Mouse (Mus musculus) ES-E14 (cell line): ENCODE measurements around the gene Cby3. TPM values are rescaled to one million over a fixed set of nuclear protein-coding genes. Genes with fewer than 3 reads are reported as not detected.

ENCODE experiments used
- DNase-seq: peaks from one replicate; pipeline ENCODE4 v3.0.0-alpha.2; 2013; ENCODE audit warnings: low read depth, low spot score
- H3K27ac ChIP-seq: 2 replicates; pipeline ENCODE4 v1.5.1; 2012; ENCODE audit warnings: low read depth, mild to moderate bottlenecking, low read length, moderate library complexity, mixed read lengths; ENCODE audit not compliant: poor library complexity, insufficient read depth, severe bottlenecking
- H3K36me3 ChIP-seq: 2 replicates; pipeline ENCODE4 v1.6.1; 2012; ENCODE audit warnings: mild to moderate bottlenecking, low read length, moderate library complexity, mixed read lengths; ENCODE audit not compliant: control insufficient read depth, poor library complexity, insufficient read depth, severe bottlenecking
- H3K4me1 ChIP-seq, 2 experiments: fragments of 150-350 bp in 1 of 2; sonication (generic) in 1 of 2; 2 replicates each; pipeline ENCODE4 v1.6.1; 2012; ENCODE audit warnings: low read length in 2 of 2, mild to moderate bottlenecking in 1 of 2, mixed read lengths in 1 of 2; ENCODE audit not compliant: control insufficient read depth in 2 of 2, insufficient read depth in 2 of 2, poor library complexity in 1 of 2
- H3K4me3 ChIP-seq, 2 experiments: fragments of 150-350 bp in 1 of 2; sonication (generic) in 1 of 2; 2 replicates each; pipeline ENCODE4 v1.5.1; 2012; ENCODE audit warnings: low read length in 2 of 2, low read depth in 1 of 2, mild to moderate bottlenecking in 1 of 2, mixed read lengths in 1 of 2; ENCODE audit not compliant: insufficient read depth in 1 of 2, poor library complexity in 1 of 2, severe bottlenecking in 1 of 2
- H3K9ac ChIP-seq: 2 replicates; pipeline ENCODE4 v1.6.1; 2012; ENCODE audit warnings: low read depth, mild to moderate bottlenecking, low read length, mixed read lengths; ENCODE audit not compliant: poor library complexity, insufficient read depth, severe bottlenecking
- H3K9me3 ChIP-seq: fragments of 150-350 bp; sonication (generic); 2 replicates; pipeline ENCODE4 v1.6.1; 2012; ENCODE audit warnings: low read depth, mild to moderate bottlenecking, low read length; ENCODE audit not compliant: control insufficient read depth, insufficient read depth
- CHD2 ChIP-seq: IDR thresholded peaks from 2 replicates; pipeline ENCODE4 v1.6.1; 2014; ENCODE audit warnings: mild to moderate bottlenecking, low read depth, low read length, inconsistent platforms
- HCFC1 ChIP-seq: IDR thresholded peaks from 2 replicates; pipeline ENCODE4 v1.6.1; 2012; ENCODE audit warnings: low read length, inconsistent platforms, borderline replicate concordance; ENCODE audit not compliant: insufficient read depth
- MAFK ChIP-seq: IDR thresholded peaks from 2 replicates; pipeline ENCODE4 v1.6.1; 2014; ENCODE audit warnings: mild to moderate bottlenecking, low read depth, low read length, inconsistent platforms; ENCODE audit not compliant: insufficient read depth
- ZC3H11A ChIP-seq: IDR thresholded peaks from 2 replicates; pipeline ENCODE4 v1.6.1; 2012; ENCODE audit warnings: low read depth, mild to moderate bottlenecking, inconsistent platforms, low read length, borderline replicate concordance
- ZNF384 ChIP-seq: IDR thresholded peaks from 2 replicates; pipeline ENCODE4 v1.6.1; 2012; ENCODE audit warnings: low read depth, low read length, inconsistent platforms
- in situ Hi-C, 2 experiments: fragments of 600-800 bp; cut with MboI; formaldehyde crosslinking; loops; one replicate each; pipeline ENCODE4 v1.15.1; 2025; ENCODE audit warnings: low sequenced_read_pairs in 2 of 2, inconsistent platforms in 1 of 2; ENCODE audit not compliant: unreplicated experiment in 2 of 2
- total RNA-seq: library from RNA; depleted of rRNA; stranded (reverse); fragments of 300-350 nt; gene quantifications from 2 replicates; pipeline ENCODE4 v1.2.3, GENCODE M21; 2012

Cby3 gene
- total RNA-seq, 1 experiment: 0.54 TPM

GRCm38 (mm10) chr11:50323843-50324242 is 30.4 kb upstream of the Cby3 start:
- Histone ChIP-seq H3K27ac (no peak overlapping the region), H3K36me3 (peaks cover 6% of the 10 kb centered on the region), H3K9me3 (no peaks in the 10 kb centered on the region), H3K4me1 (peaks cover 2 to 9% of the 10 kb centered on the region in 2 experiments), H3K9ac (no peak overlapping the region; the same call in 1 of the 2 replicates), H3K4me3 (peak overlapping the region; percentile 92 to 96)
- in situ Hi-C loops: no loop called here
- DNase-seq: no peak
- no peak for TF ChIP-seq CHD2
- TF ChIP-seq ZNF384: no peak
- TF ChIP-seq MAFK: no peak
- no peak for TF ChIP-seq ZC3H11A
- no peak for TF ChIP-seq HCFC1

GRCm38 (mm10) chr11:50324751-50325471 is 29.4 kb upstream of the Cby3 start:
- Histone ChIP-seq H3K4me3 (peak overlapping the region; percentile 92 to 96), H3K36me3 (peaks cover 4% of the 10 kb centered on the region; the same call in 1 of the 2 replicates), H3K27ac (peak overlapping the region; percentile 94), H3K4me1 (peaks cover 2 to 9% of the 10 kb centered on the region in 2 experiments), H3K9me3 (no peaks in the 10 kb centered on the region), H3K9ac (peak overlapping the region; percentile 99)
- DNase-seq: no peak
- in situ Hi-C loops: no loop called here
- TF ChIP-seq HCFC1 (no peak), ZNF384 (no peak), MAFK (no peak), CHD2 (no peak), ZC3H11A (no peak)

GRCm38 (mm10) chr11:50325496-50326301 is 28.6 kb upstream of the Cby3 start, which contains the start of gene Canx:
TSS of gene Canx (minus strand) at chr11:50325673.
- peak within 1 kb of the TSS; percentile 94 for H3K27ac ChIP-seq
- in situ Hi-C loops: no loop called here
- H3K9me3 ChIP-seq: no peaks in the 10 kb centered on the region
- H3K36me3 ChIP-seq: peaks cover 2% of the 10 kb centered on the region; the same call in 1 of the 2 replicates
- H3K9ac ChIP-seq: peak within 1 kb of the TSS; percentile 99
- TF ChIP-seq HCFC1 (0 out of 2 replicates have a peak, but pooled peaks have one; percentile 35), ZC3H11A (no peak), ZNF384 (no peak), CHD2 (peak; percentile 95), MAFK (peak; percentile 34; the same call in 1 of the 2 replicates)
- H3K4me3 ChIP-seq: peak within 1 kb of the TSS; percentile 92 to 96
- DNase-seq: peak; percentile 100
- peaks cover 2 to 9% of the 10 kb centered on the region in 2 experiments for H3K4me1 ChIP-seq

GRCm38 (mm10) chr11:50326302-50326966 is 27.8 kb upstream of the Cby3 start:
- TF ChIP-seq HCFC1 (no peak), ZC3H11A (no peak), MAFK (no peak), ZNF384 (no peak), CHD2 (no peak)
- no peak for DNase-seq
- in situ Hi-C loops: no loop called here
- Histone ChIP-seq H3K36me3 (peaks cover 2% of the 10 kb centered on the region; the same call in 1 of the 2 replicates), H3K9ac (peak overlapping the region; percentile 98), H3K4me1 (peaks cover 2 to 9% of the 10 kb centered on the region in 2 experiments), H3K4me3 (peak overlapping the region; percentile 90 to 92), H3K9me3 (no peaks in the 10 kb centered on the region), H3K27ac (peak overlapping the region; percentile 92; the same call in 1 of the 2 replicates)
